In the genomic region with DNA sequence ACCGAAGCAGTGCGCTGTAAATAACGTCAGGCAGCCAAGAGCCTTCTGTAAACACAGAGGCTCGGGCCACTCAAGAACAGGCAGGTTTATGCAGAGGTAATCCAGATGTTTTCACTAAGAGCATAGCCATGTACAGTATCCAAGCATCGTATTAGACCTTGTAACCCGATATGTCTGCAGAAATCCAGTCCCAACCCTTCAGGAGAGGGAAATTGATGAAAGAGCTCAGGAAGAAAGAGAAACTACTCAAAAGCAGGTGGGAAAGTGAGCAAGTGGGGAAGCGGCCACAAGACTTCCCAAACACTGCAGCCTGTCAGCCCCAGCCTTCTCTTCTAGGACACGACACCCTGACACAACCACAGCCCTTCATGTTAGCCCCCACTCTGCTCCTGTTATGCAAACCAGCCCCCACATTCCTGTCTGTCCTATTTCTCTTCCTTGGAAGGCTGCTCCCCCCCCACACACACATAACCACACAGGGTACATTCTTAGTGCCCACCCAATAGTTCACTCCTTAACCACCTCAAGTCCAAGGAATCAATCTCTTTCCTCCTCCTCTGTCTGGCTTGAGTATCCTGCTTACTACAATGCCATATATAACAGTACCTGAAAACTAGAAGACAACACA, we compare ENCODE assay signal across 19 mouse cellular contexts.
DNase-seq lines count a peak whose midpoint lies in the region; ATAC-seq and TF ChIP-seq lines count a peak whose summit lies in the region.
"Had no signal": no experiment of that assay in that cellular context is flagged by ENCODE, and none has a peak within 500 bp of the region (broad histone marks: within the 10 kb centered on the region; RNA-seq: fewer than 3 reads in every experiment).

No protein-coding gene starts in this region.

- no peak overlapping the region for H3K27ac ChIP-seq in kidney, postnatal 0 days
- H3K27ac ChIP-seq in embryonic facial prominence, embryonic 13.5 days: peak overlapping the region; percentile 39
- peak overlapping the region; percentile 85 for H3K27ac ChIP-seq in limb, embryonic 11.5 days (replicated peaks; ENCODE audit: low read depth, low read length)
- H3K27ac ChIP-seq in stomach, embryonic 16.5 days (ENCODE audit: low read length): peak overlapping the region; percentile 45
- no peak overlapping the region for H3K27ac ChIP-seq in hindbrain, embryonic 12.5 days
- H3K27ac ChIP-seq: forebrain, embryonic 12.5 days; hindbrain, embryonic 15.5 days; liver, embryonic 15.5 days; neural tube, embryonic 12.5 days had no signal

- 20% methylated on average over 8 of the region's 8 CpGs for WGBS in kidney, postnatal 0 days
- WGBS in embryonic facial prominence, embryonic 13.5 days: 21% methylated on average over 8 of the region's 8 CpGs
- WGBS in limb, embryonic 11.5 days: 21% methylated on average over 8 of the region's 8 CpGs
- WGBS in stomach, embryonic 16.5 days: 25% methylated on average over 8 of the region's 8 CpGs
- WGBS in hindbrain, embryonic 12.5 days: 71% methylated on average over 8 of the region's 8 CpGs

- no peak overlapping the region for H3K4me3 ChIP-seq in kidney, postnatal 0 days (replicated peaks; ENCODE audit: low read depth, low read length)
- no peak overlapping the region for H3K4me3 ChIP-seq in embryonic facial prominence, embryonic 13.5 days
- no peak overlapping the region for H3K4me3 ChIP-seq in limb, embryonic 11.5 days (ENCODE audit: low read depth, low read length)
- no peak overlapping the region for H3K4me3 ChIP-seq in stomach, embryonic 16.5 days (replicated peaks; ENCODE audit: low read length)
- H3K4me3 ChIP-seq in hindbrain, embryonic 12.5 days: no peak overlapping the region
- H3K4me3 ChIP-seq: forebrain, embryonic 12.5 days; hindbrain, embryonic 15.5 days; liver, embryonic 15.5 days; neural tube, embryonic 12.5 days had no signal

- ATAC-seq in kidney, postnatal 0 days (replicated peaks; ENCODE audit: low FRiP score, low read depth): peak; percentile 87
- ATAC-seq in embryonic facial prominence, embryonic 13.5 days (ENCODE audit: insufficient number of reproducible peaks, insufficient read depth, low FRiP score, low TSS enrichment, low read depth): no peak
- peak; percentile 89 for ATAC-seq in limb, embryonic 11.5 days (ENCODE audit: insufficient number of reproducible peaks, low FRiP score, low TSS enrichment, low read depth)
- ATAC-seq in stomach, embryonic 16.5 days (ENCODE audit: insufficient read depth, low FRiP score): peak; percentile 80
- no peak for ATAC-seq in hindbrain, embryonic 12.5 days (ENCODE audit: low FRiP score)

- H3K27me3 ChIP-seq in kidney, postnatal 0 days (ENCODE audit: insufficient read depth, low read length): no peaks in the 10 kb centered on the region
- no peaks in the 10 kb centered on the region for H3K27me3 ChIP-seq in embryonic facial prominence, embryonic 13.5 days
- H3K27me3 ChIP-seq in limb, embryonic 11.5 days (ENCODE audit: control insufficient read depth, insufficient read depth, low read length): no peaks in the 10 kb centered on the region
- H3K27me3 ChIP-seq in stomach, embryonic 16.5 days (ENCODE audit: control insufficient read depth, insufficient read depth, low read length): no peaks in the 10 kb centered on the region
- H3K27me3 ChIP-seq in hindbrain, embryonic 12.5 days: no peaks in the 10 kb centered on the region
- H3K27me3 ChIP-seq: hindbrain, embryonic 15.5 days; liver, embryonic 15.5 days; neural tube, embryonic 12.5 days had no signal

- no peaks in the 10 kb centered on the region for H3K36me3 ChIP-seq in kidney, postnatal 0 days (ENCODE audit: insufficient read depth, low read length)
- H3K36me3 ChIP-seq in embryonic facial prominence, embryonic 13.5 days: no peaks in the 10 kb centered on the region
- H3K36me3 ChIP-seq in limb, embryonic 11.5 days (ENCODE audit: control insufficient read depth, insufficient read depth, low read length): no peaks in the 10 kb centered on the region
- no peaks in the 10 kb centered on the region for H3K36me3 ChIP-seq in stomach, embryonic 16.5 days (ENCODE audit: control insufficient read depth, insufficient read depth, low read length)
- H3K36me3 ChIP-seq in hindbrain, embryonic 12.5 days: no peaks in the 10 kb centered on the region
- H3K36me3 ChIP-seq: forebrain, embryonic 12.5 days; hindbrain, embryonic 15.5 days; liver, embryonic 15.5 days; neural tube, embryonic 12.5 days had no signal

- TF ChIP-seq CTCF in kidney, postnatal 0 days (IDR thresholded peaks at IDR 0.05; ENCODE audit: low read depth): no peak

- no peak overlapping the region for H3K4me2 ChIP-seq in kidney, postnatal 0 days (ENCODE audit: low read length)
- H3K4me2 ChIP-seq in embryonic facial prominence, embryonic 13.5 days: peak overlapping the region; percentile 27; the same call in 1 of the 2 replicates
- H3K4me2 ChIP-seq in limb, embryonic 11.5 days (ENCODE audit: low read depth, severe bottlenecking): peak overlapping the region; percentile 1; the same call in 1 of the 2 replicates
- no peak overlapping the region for H3K4me2 ChIP-seq in stomach, embryonic 16.5 days (ENCODE audit: low read depth, low read length)
- no peak overlapping the region for H3K4me2 ChIP-seq in hindbrain, embryonic 12.5 days (replicated peaks)
- H3K4me2 ChIP-seq: forebrain, embryonic 12.5 days; hindbrain, embryonic 15.5 days; liver, embryonic 15.5 days; midbrain, embryonic 11.5 days; neural tube, embryonic 12.5 days had no signal

- no peak overlapping the region for H3K9ac ChIP-seq in kidney, postnatal 0 days (ENCODE audit: low read depth, low read length)
- no peak overlapping the region for H3K9ac ChIP-seq in embryonic facial prominence, embryonic 13.5 days
- no peak overlapping the region for H3K9ac ChIP-seq in limb, embryonic 11.5 days (ENCODE audit: low read length)
- no peak overlapping the region for H3K9ac ChIP-seq in stomach, embryonic 16.5 days (ENCODE audit: low read length)
- H3K9ac ChIP-seq in hindbrain, embryonic 12.5 days: no peak overlapping the region
- H3K9ac ChIP-seq: forebrain, embryonic 12.5 days; hindbrain, embryonic 15.5 days; liver, embryonic 15.5 days; neural tube, embryonic 12.5 days had no signal

- no peaks in the 10 kb centered on the region for H3K9me3 ChIP-seq in kidney, postnatal 0 days (replicated peaks; ENCODE audit: low read length)
- no peaks in the 10 kb centered on the region for H3K9me3 ChIP-seq in embryonic facial prominence, embryonic 13.5 days
- no peaks in the 10 kb centered on the region for H3K9me3 ChIP-seq in limb, embryonic 11.5 days (ENCODE audit: control insufficient read depth, low read length)
- H3K9me3 ChIP-seq in stomach, embryonic 16.5 days (replicated peaks; ENCODE audit: control insufficient read depth, low read length): no peaks in the 10 kb centered on the region
- no peaks in the 10 kb centered on the region for H3K9me3 ChIP-seq in hindbrain, embryonic 12.5 days (replicated peaks)
- H3K9me3 ChIP-seq: forebrain, embryonic 12.5 days; hindbrain, embryonic 15.5 days; liver, embryonic 15.5 days; neural tube, embryonic 12.5 days had no signal

- no peaks in the 10 kb centered on the region for H3K4me1 ChIP-seq in kidney, postnatal 0 days (replicated peaks; ENCODE audit: insufficient read depth, low read length)
- peaks cover 46% of the 10 kb centered on the region for H3K4me1 ChIP-seq in embryonic facial prominence, embryonic 13.5 days
- H3K4me1 ChIP-seq in limb, embryonic 11.5 days (ENCODE audit: control insufficient read depth, insufficient read depth, low read length): peaks cover 30% of the 10 kb centered on the region
- peaks cover 6% of the 10 kb centered on the region; the same call in 1 of the 2 replicates for H3K4me1 ChIP-seq in stomach, embryonic 16.5 days (ENCODE audit: control insufficient read depth, insufficient read depth, low read length)
- 0 out of 2 replicates have a peak, but pooled peaks cover 3% of the 10 kb centered on the region for H3K4me1 ChIP-seq in hindbrain, embryonic 12.5 days
- H3K4me1 ChIP-seq: hindbrain, embryonic 15.5 days; liver, embryonic 15.5 days had no signal

- peak; percentile 88 for DNase-seq in kidney, postnatal 0 days (ENCODE audit: low spot score)
- DNase-seq in kidney, adult 9 months: no peak
- peak; percentile 58 for DNase-seq in limb, embryonic 11.5 days (ENCODE audit: low spot score)
- DNase-seq in adrenal gland, postnatal 36 days: no peak
- DNase-seq: cerebellum, postnatal 14 days; gastrocnemius, postnatal 25 days; heart, postnatal 10 days; kidney, postnatal 25 days; layer of hippocampus, postnatal 36 days; lung, postnatal 36 days; thymus, postnatal 25 days had no signal

Comparison
In these comparisons a context has a peak if more than half of its experiments do, and no peak if none do; other contexts are left out.
1. DNase-seq: peak in kidney, postnatal 0 days (single experiment) and limb, embryonic 11.5 days (single experiment); none in kidney, adult 9 months (single experiment) and adrenal gland, postnatal 36 days (0 of 2).
2. ATAC-seq: peak in kidney, postnatal 0 days (single experiment), limb, embryonic 11.5 days (single experiment) and stomach, embryonic 16.5 days (single experiment); none in embryonic facial prominence, embryonic 13.5 days (single experiment) and hindbrain, embryonic 12.5 days (single experiment).
3. H3K27ac ChIP-seq: peak in embryonic facial prominence, embryonic 13.5 days (single experiment), limb, embryonic 11.5 days (single experiment) and stomach, embryonic 16.5 days (single experiment); none in kidney, postnatal 0 days (single experiment) and hindbrain, embryonic 12.5 days (single experiment).
4. H3K4me2 ChIP-seq: peak in embryonic facial prominence, embryonic 13.5 days (single experiment) and limb, embryonic 11.5 days (single experiment); none in kidney, postnatal 0 days (single experiment), stomach, embryonic 16.5 days (single experiment) and hindbrain, embryonic 12.5 days (single experiment).